14 mouse cellular contexts compared by ENCODE assay signal in genomic region chr8:117451072-117451471, GRCm38 (mm10). TPM values are rescaled to one million over a fixed set of nuclear protein-coding genes. Genes with fewer than 3 reads are reported as not detected.
DNase-seq lines count a peak whose midpoint lies in the region; ATAC-seq lines count a peak whose summit lies in the region.
"Had no signal": no experiment of that assay in that cellular context is flagged by ENCODE, and none has a peak within 500 bp of the region (broad histone marks: within the 10 kb centered on the region; RNA-seq: fewer than 3 reads in every experiment).

No protein-coding gene starts in this region.

- H3K9me3 ChIP-seq in forebrain, embryonic 12.5 days = no peaks in the 10 kb centered on the region
- H3K9me3 ChIP-seq in forebrain, embryonic 11.5 days (ENCODE audit: control insufficient read depth, low read length) = no peaks in the 10 kb centered on the region
- no peaks in the 10 kb centered on the region for H3K9me3 ChIP-seq in forebrain, embryonic 14.5 days (replicated peaks; ENCODE audit: control insufficient read depth, low read length)
- H3K9me3 ChIP-seq in neural tube, embryonic 15.5 days (replicated peaks) = no peaks in the 10 kb centered on the region
- H3K9me3 ChIP-seq: limb, embryonic 10.5 days had no signal

- H3K4me2 ChIP-seq in forebrain, embryonic 12.5 days = no peak overlapping the region
- H3K4me2 ChIP-seq in forebrain, embryonic 11.5 days (ENCODE audit: low read depth, low read length, severe bottlenecking) = no peak overlapping the region
- no peak overlapping the region for H3K4me2 ChIP-seq in forebrain, embryonic 14.5 days (ENCODE audit: low read length)
- H3K4me2 ChIP-seq in neural tube, embryonic 15.5 days = no peak overlapping the region

- H3K4me1 ChIP-seq in forebrain, embryonic 12.5 days = peaks cover 14% of the 10 kb centered on the region
- H3K4me1 ChIP-seq in forebrain, embryonic 11.5 days (replicated peaks; ENCODE audit: control insufficient read depth, insufficient read depth, low read length) = no peaks in the 10 kb centered on the region
- H3K4me1 ChIP-seq in forebrain, embryonic 14.5 days (ENCODE audit: control insufficient read depth, insufficient read depth, low read length) = peaks cover 2% of the 10 kb centered on the region; the same call in 1 of the 2 replicates
- peaks cover 32% of the 10 kb centered on the region for H3K4me1 ChIP-seq in neural tube, embryonic 15.5 days

- no peak overlapping the region for H3K4me3 ChIP-seq in forebrain, embryonic 12.5 days (replicated peaks)
- H3K4me3 ChIP-seq in forebrain, embryonic 11.5 days (ENCODE audit: low read depth, low read length) = no peak overlapping the region
- no peak overlapping the region for H3K4me3 ChIP-seq in forebrain, embryonic 14.5 days (ENCODE audit: low read depth, low read length)
- no peak overlapping the region for H3K4me3 ChIP-seq in neural tube, embryonic 15.5 days (replicated peaks)
- H3K4me3 ChIP-seq: erythroblast, embryonic 14.5 days; limb, embryonic 10.5 days had no signal

- no peaks in the 10 kb centered on the region for H3K27me3 ChIP-seq in forebrain, embryonic 12.5 days
- no peaks in the 10 kb centered on the region for H3K27me3 ChIP-seq in forebrain, embryonic 11.5 days (ENCODE audit: control insufficient read depth, insufficient read depth, low read length)
- no peaks in the 10 kb centered on the region for H3K27me3 ChIP-seq in forebrain, embryonic 14.5 days (replicated peaks; ENCODE audit: control insufficient read depth, insufficient read depth, low read length)
- no peaks in the 10 kb centered on the region for H3K27me3 ChIP-seq in neural tube, embryonic 15.5 days (replicated peaks)

- H3K9ac ChIP-seq in forebrain, embryonic 12.5 days = no peak overlapping the region
- no peak overlapping the region for H3K9ac ChIP-seq in forebrain, embryonic 11.5 days (ENCODE audit: low read length)
- H3K9ac ChIP-seq in forebrain, embryonic 14.5 days (ENCODE audit: low read length) = no peak overlapping the region
- no peak overlapping the region for H3K9ac ChIP-seq in neural tube, embryonic 15.5 days (replicated peaks)

- no peak for DNase-seq in forebrain, embryonic 11.5 days (ENCODE audit: low spot score)
- DNase-seq in forebrain, embryonic 14.5 days (ENCODE audit: low spot score) = peak; percentile 68
- peak; percentile 62 to 67 for DNase-seq in layer of hippocampus, adult 8-10 months (ENCODE audit: low spot score in 2 of 2)
- DNase-seq in cerebellum, adult 9-10 months = no peak
- no peak for DNase-seq in kidney, postnatal 4 days
- DNase-seq: heart, postnatal 4 days; kidney, adult 9 months; lung, adult 18-20 months; thymus, postnatal 36 days had no signal

- H3K36me3 ChIP-seq in forebrain, embryonic 12.5 days (replicated peaks) = peaks cover 84% of the 10 kb centered on the region
- H3K36me3 ChIP-seq in forebrain, embryonic 11.5 days (ENCODE audit: control insufficient read depth, insufficient read depth, low read length) = peaks cover 4% of the 10 kb centered on the region; the same call in 1 of the 2 replicates
- peaks cover 83% of the 10 kb centered on the region for H3K36me3 ChIP-seq in forebrain, embryonic 14.5 days (ENCODE audit: control insufficient read depth, insufficient read depth, low read length)
- peaks cover 76% of the 10 kb centered on the region for H3K36me3 ChIP-seq in neural tube, embryonic 15.5 days

- peak overlapping the region; percentile 36; the same call in 1 of the 2 replicates for H3K27ac ChIP-seq in forebrain, embryonic 12.5 days
- no peak overlapping the region for H3K27ac ChIP-seq in forebrain, embryonic 11.5 days (ENCODE audit: low read depth, low read length)
- peak overlapping the region; percentile 36; the same call in 1 of the 2 replicates for H3K27ac ChIP-seq in forebrain, embryonic 14.5 days (ENCODE audit: low read depth, low read length)
- H3K27ac ChIP-seq in neural tube, embryonic 15.5 days (replicated peaks) = peak overlapping the region; percentile 54
- H3K27ac ChIP-seq: limb, embryonic 10.5 days had no signal

- ATAC-seq in forebrain, embryonic 12.5 days (ENCODE audit: low FRiP score) = no peak
- ATAC-seq in forebrain, embryonic 11.5 days (replicated peaks; ENCODE audit: low FRiP score) = no peak
- ATAC-seq in forebrain, embryonic 14.5 days = no peak; the same call in 1 of the 2 replicates
- ATAC-seq in neural tube, embryonic 15.5 days (ENCODE audit: low FRiP score) = peak; percentile 29; the same call in 1 of the 2 replicates
- no peak for ATAC-seq in monocyte, adult 5-6 weeks (replicated peaks; ENCODE audit: insufficient number of reproducible peaks, low FRiP score, low TSS enrichment, poor library complexity, severe bottlenecking)

- 78% methylated on average over 9 of the region's 9 CpGs for WGBS in forebrain, embryonic 12.5 days
- WGBS in forebrain, embryonic 11.5 days = 82% methylated on average over 9 of the region's 9 CpGs
- 67% methylated on average over 9 of the region's 9 CpGs for WGBS in forebrain, embryonic 14.5 days
- WGBS in neural tube, embryonic 15.5 days = 44% methylated on average over 9 of the region's 9 CpGs

RNA-seq across cellular contexts. Expression of gene Plcg2, which starts 47.0 kb away (rescaled TPM):
- 1.1 and 1.6 TPM in 2 replicates for polyA plus RNA-seq in forebrain, embryonic 12.5 days (2016; fragmentation: Nextera tagmentation; extraction: Ambion mirVana)
- polyA plus RNA-seq in forebrain, embryonic 11.5 days (2014; fragmentation: Nextera tagmentation; extraction: Ambion mirVana) = 2.0 and 2.7 TPM in 2 replicates
- polyA plus RNA-seq in forebrain, embryonic 14.5 days (2014; fragmentation: Nextera tagmentation; extraction: Ambion mirVana) = 0.45 and 0.58 TPM in 2 replicates
- total RNA-seq in layer of hippocampus, adult 8-10 months (2022) = 10 to 100 TPM in 1 of 4 experiments, 1 to 10 TPM in 3; 3.1 to 10.2 (median 5.7) TPM
- polyA plus RNA-seq in neural tube, embryonic 15.5 days (2015; fragmentation: Nextera tagmentation; extraction: Ambion mirVana) = 1.3 and 5.4 TPM in 2 replicates
- total RNA-seq in monocyte, adult 5-6 weeks (2017) = 189 to 215 TPM (median 210 TPM) in 3 replicates

Comparison
In these comparisons a context has a peak if more than half of its experiments do, and no peak if none do; other contexts are left out.
1. DNase-seq: peak in forebrain, embryonic 14.5 days (single experiment) and layer of hippocampus, adult 8-10 months (2 of 2); none in forebrain, embryonic 11.5 days (single experiment), cerebellum, adult 9-10 months (single experiment) and kidney, postnatal 4 days (0 of 2).